Mouse (Mus musculus) spleen, postnatal 10 days (tissue): ENCODE measurements around the gene Hoxc10.
A peak's percentile ranks its signal among the peaks of the same experiment; 100 is the strongest.

Source experiments
- DNase-seq, 2 experiments: peaks; one replicate each; pipeline ENCODE4 v3.0.0; 2021 to 2022; ENCODE audit warnings: low spot score in 2 of 2

Hoxc10 gene

DNA sequence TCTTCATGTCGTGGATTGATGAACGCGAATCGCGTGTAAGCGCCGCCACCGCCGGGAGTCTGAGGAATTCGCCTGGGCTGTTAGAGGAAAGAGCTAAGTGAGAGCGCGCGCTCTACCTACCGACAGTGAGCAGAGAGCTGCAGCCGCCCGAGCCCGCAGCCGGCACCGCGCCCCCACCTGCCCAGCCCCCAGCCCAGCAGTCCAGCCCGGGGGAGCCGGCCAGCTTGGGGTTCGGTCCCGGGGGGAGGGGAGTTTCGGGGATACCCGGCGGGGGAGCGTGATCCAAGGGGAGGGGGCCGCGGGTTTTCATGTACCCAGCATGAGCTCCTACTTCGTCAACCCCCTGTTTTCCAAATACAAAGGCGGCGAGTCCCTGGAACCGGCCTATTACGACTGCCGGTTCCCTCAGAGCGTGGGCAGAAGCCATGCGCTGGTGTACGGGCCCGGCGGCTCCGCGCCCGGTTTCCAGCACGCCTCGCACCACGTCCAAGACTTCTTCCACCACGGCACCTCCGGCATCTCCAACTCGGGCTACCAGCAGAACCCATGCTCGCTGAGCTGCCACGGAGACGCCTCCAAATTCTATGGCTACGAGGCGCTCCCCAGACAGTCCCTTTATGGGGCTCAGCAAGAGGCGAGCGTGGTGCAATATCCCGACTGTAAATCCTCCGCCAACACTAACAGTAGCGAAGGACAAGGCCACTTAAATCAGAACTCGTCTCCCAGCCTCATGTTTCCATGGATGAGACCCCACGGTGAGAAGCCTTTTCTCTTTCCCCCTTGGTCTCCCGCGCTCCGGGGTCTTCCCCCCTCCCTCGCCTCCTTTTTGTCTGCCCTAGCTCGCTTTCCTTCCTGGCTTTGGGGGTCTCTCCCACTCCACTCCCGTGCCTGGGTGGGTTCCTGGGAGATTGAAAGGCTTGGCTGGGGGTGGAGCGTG lies 24.1 kb downstream of the Hoxc10 start, which contains the start of gene Hoxc8:
Gene Hoxc8, plus strand, starts transcription at position 147 of the 937 bp plus-strand sequence.
- no peak for DNase-seq

GRCm38 (mm10) chr15:102991782-102992181 lies 25.2 kb downstream of the Hoxc10 start:
- no peak for DNase-seq

DNA sequence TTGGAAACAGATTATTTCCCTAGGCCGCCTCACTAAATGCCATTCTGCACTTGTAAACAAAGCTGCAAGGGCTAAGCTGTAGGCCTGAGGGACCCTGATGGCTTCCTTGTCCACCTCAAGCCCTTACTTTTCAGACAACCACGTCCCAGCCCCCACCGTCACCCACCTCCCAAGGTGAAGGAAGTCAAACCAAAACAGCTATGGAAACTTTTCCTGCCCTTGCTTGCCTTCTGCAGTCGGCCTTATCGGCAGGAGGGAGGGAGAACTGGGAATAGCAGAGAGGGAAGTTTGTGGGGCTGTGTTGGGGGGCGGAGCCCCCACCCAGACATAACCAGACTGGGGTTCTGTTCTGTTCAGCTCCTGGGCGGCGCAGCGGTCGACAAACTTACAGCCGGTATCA lies 25.6 kb downstream of the Hoxc10 start:
- DNase-seq, result no peak

- DNase-seq, result no peak
Observed at GRCm38 (mm10) chr15:102992863-102993262, 26.3 kb downstream of the Hoxc10 start.

GRCm38 (mm10) chr15:102996548-102996947 lies 30.0 kb downstream of the Hoxc10 start:
- no peak for DNase-seq

DNA sequence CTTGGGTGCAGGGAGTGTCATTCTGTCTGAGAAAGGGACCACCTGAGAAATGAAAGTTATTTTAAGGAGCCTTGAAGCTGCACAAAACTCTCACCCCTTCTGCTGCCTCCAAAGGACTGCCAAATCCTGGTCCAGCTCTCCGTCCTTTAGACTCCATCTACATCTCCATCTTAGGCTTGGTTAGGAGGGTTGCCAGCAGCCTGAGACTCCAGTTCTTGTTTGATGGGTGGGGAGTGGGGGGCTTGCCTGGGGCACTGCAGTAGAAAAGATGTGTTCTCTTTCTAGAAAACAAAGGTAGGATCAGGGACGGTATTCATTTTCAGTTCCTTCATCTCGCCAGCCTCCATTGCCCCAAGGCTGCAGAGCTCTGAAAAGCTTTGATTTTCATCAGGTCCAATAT lies 30.8 kb downstream of the Hoxc10 start:
- DNase-seq, result no peak

DNA sequence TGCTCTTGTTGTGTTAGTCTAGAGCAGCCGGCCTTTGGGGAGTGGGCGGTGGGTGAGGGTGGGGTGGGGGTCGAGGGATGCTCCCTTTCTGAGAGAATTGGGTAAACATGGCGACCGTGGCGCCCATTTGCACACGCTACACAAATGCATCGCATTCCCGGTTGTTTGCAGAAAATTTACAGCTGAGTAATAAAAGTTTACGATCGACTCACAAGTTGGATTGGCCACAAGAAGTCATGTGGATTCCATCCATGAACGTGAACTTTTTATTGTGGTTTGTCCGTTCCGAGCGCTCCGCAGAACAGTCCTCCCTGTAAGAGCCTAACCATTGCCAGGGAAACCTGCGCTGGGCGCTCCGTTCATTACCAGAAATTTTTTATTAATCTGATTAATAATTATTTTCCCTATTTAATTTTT lies 31.4 kb downstream of the Hoxc10 start, which contains the start of gene Hoxc6:
Gene Hoxc6, plus strand, starts transcription at position 319 of the 417 bp plus-strand sequence.
- no peak for DNase-seq

DNA sequence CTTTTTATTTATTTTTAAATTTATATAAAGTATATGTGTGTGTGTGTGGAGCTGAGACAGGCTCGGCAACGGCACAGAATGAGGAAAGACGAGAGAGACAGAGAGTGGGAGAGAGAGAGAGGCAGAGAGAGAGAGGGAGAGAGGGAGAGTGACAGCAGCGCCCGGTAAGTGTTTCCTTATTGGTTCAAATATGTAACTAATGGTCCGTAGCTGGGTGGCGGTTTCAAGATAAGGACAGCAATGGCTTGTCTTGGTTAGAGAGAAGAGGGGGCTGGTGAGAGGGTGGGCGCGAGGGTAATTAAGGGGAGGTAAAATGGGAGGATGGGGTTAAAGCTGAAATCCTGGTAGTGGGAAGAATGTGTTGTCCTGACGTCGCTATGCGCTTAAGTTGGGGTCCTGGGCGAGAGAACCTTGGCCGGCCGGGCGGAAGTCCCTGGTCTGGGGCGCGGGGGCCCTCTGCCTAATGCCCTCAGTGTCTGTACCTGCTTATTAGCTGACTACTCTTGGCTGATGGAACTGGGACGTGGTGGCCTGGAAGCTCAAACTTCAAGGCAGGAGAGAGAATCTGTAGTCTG lies 32.1 kb downstream of the Hoxc10 start:
- DNase-seq, result no peak

- peak in 1 of 2 experiments; percentile 39 for DNase-seq
Observed at GRCm38 (mm10) chr15:102999183-102999831, 32.7 kb downstream of the Hoxc10 start.

DNA sequence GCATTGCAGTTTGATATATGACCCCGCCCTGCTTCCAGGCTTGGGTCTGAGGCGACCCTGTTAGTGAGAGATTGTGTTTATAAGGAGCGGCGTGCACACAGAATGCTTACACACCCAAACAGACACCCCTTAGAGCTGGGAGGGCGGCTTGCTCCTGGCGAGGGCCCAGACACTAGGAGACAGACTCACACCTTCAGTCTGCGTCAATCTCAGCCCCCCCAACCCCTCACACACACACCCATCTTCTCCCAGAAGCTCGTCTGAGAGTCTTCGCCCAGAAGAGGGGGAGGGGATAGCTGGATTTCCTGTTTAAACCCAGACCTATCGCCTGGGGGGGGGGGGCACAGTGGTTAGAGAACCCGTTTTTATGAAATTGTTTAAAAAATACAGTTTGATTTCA lies 33.4 kb downstream of the Hoxc10 start:
- DNase-seq, result no peak

DNA sequence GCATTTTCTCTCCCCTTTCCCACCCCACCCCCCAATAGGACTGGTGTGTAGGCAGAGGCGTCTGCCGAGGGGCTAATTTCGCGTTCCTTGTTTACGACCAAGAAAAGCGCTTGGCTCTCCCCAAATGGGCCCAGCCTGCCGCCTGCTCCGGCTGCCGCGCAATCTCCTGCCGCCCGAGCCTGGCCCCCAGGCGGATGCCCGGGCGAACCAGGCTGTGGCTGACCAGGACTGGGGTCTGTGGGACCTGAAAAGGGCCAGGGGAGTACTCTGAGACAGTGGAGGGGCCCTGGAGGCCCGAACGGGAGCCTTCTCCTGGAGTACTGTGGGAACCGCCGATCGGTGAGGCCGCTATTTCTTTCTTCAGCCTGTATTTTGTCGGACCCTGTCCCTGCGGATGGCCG lies 33.9 kb downstream of the Hoxc10 start:
- DNase-seq, result no peak

- DNase-seq, result no peak
Observed at GRCm38 (mm10) chr15:103001370-103001769, 34.8 kb downstream of the Hoxc10 start.

DNA sequence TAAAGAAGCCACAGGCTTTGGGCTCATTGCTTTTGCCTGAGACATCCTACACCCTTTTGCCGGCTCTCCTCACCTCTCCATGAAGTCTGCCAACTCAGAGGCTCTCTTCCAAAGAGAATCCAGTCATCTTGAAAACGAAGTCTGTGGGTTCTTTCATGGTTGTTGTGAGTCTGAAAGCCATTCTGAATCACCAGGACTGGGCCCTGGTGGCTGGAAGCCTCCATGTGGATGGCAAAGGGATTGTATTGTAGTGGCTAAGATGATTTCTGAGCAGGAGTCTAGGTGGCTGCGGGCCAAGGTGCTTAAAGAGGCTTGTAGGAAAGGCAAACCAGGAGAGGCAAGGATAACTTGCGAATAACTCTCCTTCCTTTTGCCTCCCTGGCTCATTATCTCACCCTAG lies 35.6 kb downstream of the Hoxc10 start:
- DNase-seq, result no peak

GRCm38 (mm10) chr15:103002821-103003448 lies 36.3 kb downstream of the Hoxc10 start:
- DNase-seq, result no peak

GRCm38 (mm10) chr15:103005308-103005707 lies 38.7 kb downstream of the Hoxc10 start:
- DNase-seq, result no peak

GRCm38 (mm10) chr15:103005797-103006196 lies 39.2 kb downstream of the Hoxc10 start:
- DNase-seq, result no peak

DNA sequence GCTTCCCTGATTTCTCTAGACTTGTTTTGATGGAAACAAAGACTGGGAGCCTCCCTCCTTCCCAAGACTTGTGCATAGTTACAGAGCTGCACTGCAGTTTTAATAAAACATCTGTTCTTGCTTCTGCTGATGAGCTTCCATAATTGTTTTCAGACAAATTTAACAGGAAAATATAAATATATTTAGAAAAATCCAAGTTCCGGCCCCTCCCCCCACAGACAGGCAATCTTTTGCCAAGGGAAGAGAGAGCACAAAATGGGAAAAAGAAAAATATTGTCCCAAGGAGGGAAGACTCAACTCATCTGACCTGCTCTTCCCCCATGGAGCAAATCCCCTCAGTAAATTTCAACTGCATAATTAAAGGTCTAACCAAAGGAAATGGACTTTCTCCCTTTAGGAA lies 39.7 kb downstream of the Hoxc10 start:
- DNase-seq, result no peak

GRCm38 (mm10) chr15:103009265-103010111 lies 42.9 kb downstream of the Hoxc10 start:
- no peak for DNase-seq

DNA sequence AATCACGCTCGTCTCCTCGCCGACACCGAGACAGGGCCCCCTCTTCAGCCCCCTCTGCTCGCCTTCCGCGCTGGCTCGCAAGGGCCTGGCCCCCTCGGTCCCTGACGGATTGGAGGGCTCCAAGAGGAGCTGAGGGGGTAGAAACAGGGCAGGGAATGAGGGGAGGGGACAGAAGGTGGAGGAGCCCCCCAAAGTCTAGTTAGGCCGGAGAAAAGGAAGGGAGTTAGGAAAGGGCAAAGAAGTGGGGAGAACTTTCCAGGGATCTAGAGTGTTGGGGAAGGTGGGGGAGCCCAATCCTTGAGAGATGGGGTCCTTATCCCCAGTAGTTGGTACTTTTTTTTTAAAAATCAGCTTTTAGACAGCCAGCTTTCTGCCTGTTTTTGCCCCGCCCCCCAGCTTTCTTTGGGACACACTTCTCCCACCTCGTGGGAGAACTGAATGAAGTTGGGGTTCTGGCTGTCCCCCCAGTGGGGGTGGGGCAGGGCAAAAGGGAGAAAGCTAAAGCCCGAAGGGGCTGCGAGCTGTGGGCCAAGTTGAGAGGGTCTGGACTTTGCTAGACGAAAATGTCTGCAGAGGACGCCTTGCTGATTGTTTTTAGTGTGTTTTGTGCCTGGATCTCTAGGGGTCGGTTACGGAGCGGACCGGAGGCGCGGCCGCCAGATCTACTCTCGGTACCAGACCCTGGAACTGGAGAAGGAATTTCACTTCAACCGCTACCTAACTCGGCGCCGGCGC lies 43.7 kb downstream of the Hoxc10 start:
- no peak for DNase-seq

DNA sequence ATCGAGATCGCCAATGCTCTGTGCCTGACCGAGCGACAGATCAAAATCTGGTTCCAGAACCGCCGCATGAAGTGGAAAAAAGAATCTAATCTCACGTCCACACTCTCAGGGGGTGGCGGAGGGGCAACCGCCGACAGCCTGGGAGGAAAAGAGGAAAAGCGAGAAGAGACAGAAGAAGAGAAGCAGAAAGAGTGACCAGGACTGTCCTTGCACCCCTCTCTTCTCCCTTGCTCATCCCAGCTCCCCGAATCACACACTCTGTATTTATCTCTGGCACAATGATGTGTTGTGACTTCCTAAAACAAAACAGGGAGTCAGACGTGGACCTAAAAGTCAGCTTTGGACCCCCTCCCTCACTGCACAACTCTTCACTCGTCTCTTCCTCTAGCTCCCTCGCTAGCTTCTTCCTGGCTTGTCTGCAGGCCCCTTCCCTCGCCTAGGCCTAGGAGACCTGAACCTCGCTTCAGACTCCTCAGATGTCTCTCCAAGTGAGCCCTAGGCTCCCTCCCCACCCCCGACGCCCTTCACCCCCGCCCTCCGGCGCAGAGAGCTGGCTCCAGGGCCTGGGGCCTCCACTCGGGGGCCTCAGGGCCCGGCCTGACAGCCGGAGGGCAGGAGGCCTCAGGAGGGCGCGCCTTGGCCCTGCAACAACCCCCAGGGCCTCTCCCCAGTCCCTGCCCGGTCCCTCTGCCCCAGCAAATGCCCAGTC lies 44.4 kb downstream of the Hoxc10 start:
- no peak for DNase-seq
